Mouse (Mus musculus) limb, embryonic 14.5 days (tissue): ENCODE data around the gene Hdac9. TPM values are rescaled to one million over a fixed set of nuclear protein-coding genes. Genes with fewer than 3 reads are reported as not detected.

Source experiments
- ATAC-seq: fragments of 200-750 bp; cut with Nextera tagmentation; 2 replicates; pipeline ENCODE4 v1.8.0; 2017; ENCODE audit warnings: low read depth, moderate number of reproducible peaks, moderate TSS enrichment; ENCODE audit not compliant: low FRiP score
- DNase-seq: peaks from one replicate; pipeline ENCODE4 v3.0.0-alpha.2; 2015; ENCODE audit warnings: low spot score
- H3K27ac ChIP-seq: fragments of 300-500 bp; sonication (generic); replicated peaks from 2 replicates; pipeline ENCODE4 v1.5.1; 2014; ENCODE audit warnings: low read depth, mild to moderate bottlenecking, low read length, moderate library complexity, mixed read lengths
- H3K27me3 ChIP-seq: fragments of 300-500 bp; sonication (generic); 2 replicates; pipeline ENCODE4 v1.6.1; 2014; ENCODE audit warnings: low read length, mixed read lengths; ENCODE audit not compliant: control insufficient read depth, insufficient read depth
- H3K36me3 ChIP-seq: fragments of 300-500 bp; sonication (generic); 2 replicates; pipeline ENCODE4 v1.6.1; 2014; ENCODE audit warnings: mild to moderate bottlenecking, low read length, moderate library complexity, mixed read lengths; ENCODE audit not compliant: control insufficient read depth, insufficient read depth
- H3K4me1 ChIP-seq: fragments of 300-500 bp; sonication (generic); 2 replicates; pipeline ENCODE4 v1.6.1; 2014; ENCODE audit warnings: antibody characterized with exemption, low read length, mixed read lengths; ENCODE audit not compliant: control insufficient read depth, insufficient read depth
- H3K4me2 ChIP-seq: fragments of 300-500 bp; sonication (generic); replicated peaks from 2 replicates; pipeline ENCODE4 v1.6.1; 2014; ENCODE audit warnings: low read depth, mild to moderate bottlenecking, low read length, moderate library complexity; ENCODE audit not compliant: severe bottlenecking
- H3K4me3 ChIP-seq: fragments of 300-500 bp; sonication (generic); replicated peaks from 2 replicates; pipeline ENCODE4 v1.5.1; 2014; ENCODE audit warnings: low read length
- H3K9ac ChIP-seq: fragments of 300-500 bp; sonication (generic); 2 replicates; pipeline ENCODE4 v1.6.1; 2014; ENCODE audit warnings: mild to moderate bottlenecking, low read depth, low read length, moderate library complexity; ENCODE audit not compliant: severe bottlenecking
- H3K9me3 ChIP-seq: fragments of 300-500 bp; sonication (generic); 2 replicates; pipeline ENCODE4 v1.6.1; 2016; ENCODE audit warnings: low read length; ENCODE audit not compliant: control insufficient read depth
- POLR2A ChIP-seq: fragments of 200-500 bp; IDR thresholded peaks from 2 replicates; pipeline ENCODE4 v1.8.0; 2012; ENCODE audit warnings: inconsistent platforms, mild to moderate bottlenecking, moderate library complexity, borderline replicate concordance; ENCODE audit not compliant: insufficient read depth, insufficient read length; ENCODE audit errors: extremely low read depth
- WGBS: fragments of 180-500 bp; shearing (Covaris S2); extraction: QIAGEN DNeasy Blood & Tissue Kit; methylation state at CpG from one replicate; pipeline ENCODE4 v1.1.7; 2014; 5-methylcytosine and 5-hydroxymethylcytosine counted together
- polyA plus RNA-seq, 2 experiments: library from polyadenylated mRNA; depleted of rRNA in 1 of 2; stranded (reverse) in 1 of 2; unstranded in 1 of 2; fragments of >200 nt; fragmentation: Nextera tagmentation in 1 of 2; extraction: Ambion mirVana in 1 of 2; gene quantifications; 2 replicates each; pipeline versions ENCODE4 v1.2.1 to v1.2.3; 2012 to 2014

Gene Hdac9
- polyA plus RNA-seq, 2 experiments = 7.8 to 9.7 TPM

GRCm38 (mm10) chr12:34559001-34559400, 357.9 kb downstream of the Hdac9 start:
- H3K9me3 ChIP-seq = no peaks in the 10 kb centered on the region
- no peaks in the 10 kb centered on the region for H3K36me3 ChIP-seq
- ATAC-seq (no peak), DNase-seq (peak; percentile 29)
- no peak for TF ChIP-seq POLR2A
- no peak overlapping the region for H3K4me3 ChIP-seq
- no peaks in the 10 kb centered on the region for H3K27me3 ChIP-seq
- H3K9ac ChIP-seq = no peak overlapping the region
- H3K4me1 ChIP-seq = no peaks in the 10 kb centered on the region
- H3K4me2 ChIP-seq = no peak overlapping the region
- H3K27ac ChIP-seq = no peak overlapping the region
- 61% methylated on average over 5 of the region's 5 CpGs for WGBS

- Histone ChIP-seq H3K9ac (no peak overlapping the region), H3K36me3 (no peaks in the 10 kb centered on the region), H3K9me3 (no peaks in the 10 kb centered on the region), H3K4me1 (no peaks in the 10 kb centered on the region), H3K27ac (no peak overlapping the region), H3K27me3 (no peaks in the 10 kb centered on the region), H3K4me2 (no peak overlapping the region), H3K4me3 (no peak overlapping the region)
- no peak for DNase-seq
- TF ChIP-seq POLR2A = no peak
- ATAC-seq = no peak
Observed at GRCm38 (mm10) chr12:34554803-34555202, 362.1 kb downstream of the Hdac9 start.

- H3K9ac ChIP-seq = no peak overlapping the region
- H3K4me2 ChIP-seq = no peak overlapping the region
- TF ChIP-seq POLR2A = no peak
- no peaks in the 10 kb centered on the region for H3K36me3 ChIP-seq
- H3K27me3 ChIP-seq = no peaks in the 10 kb centered on the region
- no peak for DNase-seq
- H3K27ac ChIP-seq = no peak overlapping the region
- no peak for ATAC-seq
- H3K4me1 ChIP-seq = no peaks in the 10 kb centered on the region
- H3K4me3 ChIP-seq = no peak overlapping the region
- no peaks in the 10 kb centered on the region for H3K9me3 ChIP-seq
- 43% methylated on average over 9 of the region's 9 CpGs for WGBS
Observed at GRCm38 (mm10) chr12:34550268-34550667, 366.6 kb downstream of the Hdac9 start.

GRCm38 (mm10) chr12:34529165-34529545, 387.7 kb downstream of the Hdac9 start:
- Histone ChIP-seq H3K36me3 (no peaks in the 10 kb centered on the region), H3K4me2 (0 out of 2 replicates have a peak overlapping the region, but pooled peaks have one; percentile 18), H3K9ac (no peak overlapping the region), H3K27ac (peak overlapping the region; percentile 44; the same call in 1 of the 2 replicates), H3K4me3 (no peak overlapping the region), H3K9me3 (no peaks in the 10 kb centered on the region), H3K27me3 (no peaks in the 10 kb centered on the region), H3K4me1 (peaks cover 9% of the 10 kb centered on the region; the same call in 1 of the 2 replicates)
- ATAC-seq (no peak), DNase-seq (peak; percentile 38)
- 33% methylated on average over 3 of the region's 3 CpGs for WGBS
- no peak for TF ChIP-seq POLR2A

GRCm38 (mm10) chr12:34528201-34529164, 388.4 kb downstream of the Hdac9 start:
- no peaks in the 10 kb centered on the region for H3K27me3 ChIP-seq
- H3K27ac ChIP-seq = peak overlapping the region; percentile 44; the same call in 1 of the 2 replicates
- H3K4me2 ChIP-seq = peak overlapping the region; percentile 18
- DNase-seq (peak; percentile 50), ATAC-seq (peak; percentile 60; the same call in 1 of the 2 replicates)
- no peak for TF ChIP-seq POLR2A
- peak overlapping the region; percentile 15 for H3K4me3 ChIP-seq
- no peaks in the 10 kb centered on the region for H3K36me3 ChIP-seq
- peaks cover 9% of the 10 kb centered on the region; the same call in 1 of the 2 replicates for H3K4me1 ChIP-seq
- H3K9ac ChIP-seq = no peak overlapping the region
- WGBS = 12% methylated on average over 11 of the region's 11 CpGs
- no peaks in the 10 kb centered on the region for H3K9me3 ChIP-seq
